Mouse (Mus musculus) frontal cortex, adult 2 months (tissue): ENCODE data around the gene Gm28308. TPM values are rescaled to one million over a fixed set of nuclear protein-coding genes. Genes with fewer than 3 reads are reported as not detected.

Experiments
- DNase-seq, 2 experiments: peaks; one replicate each; pipeline ENCODE4 v3.0.0; 2022; ENCODE audit warnings: low spot score in 1 of 2; ENCODE audit errors: extremely low spot score in 1 of 2
- polyA plus RNA-seq: library from polyadenylated mRNA; depleted of rRNA; stranded (reverse); fragments of >200 nt; gene quantifications from 2 replicates; pipeline ENCODE4 v1.2.3, GENCODE M21; 2012

The Gm28308 gene
- polyA plus RNA-seq, 1 experiment: not detected

DNA sequence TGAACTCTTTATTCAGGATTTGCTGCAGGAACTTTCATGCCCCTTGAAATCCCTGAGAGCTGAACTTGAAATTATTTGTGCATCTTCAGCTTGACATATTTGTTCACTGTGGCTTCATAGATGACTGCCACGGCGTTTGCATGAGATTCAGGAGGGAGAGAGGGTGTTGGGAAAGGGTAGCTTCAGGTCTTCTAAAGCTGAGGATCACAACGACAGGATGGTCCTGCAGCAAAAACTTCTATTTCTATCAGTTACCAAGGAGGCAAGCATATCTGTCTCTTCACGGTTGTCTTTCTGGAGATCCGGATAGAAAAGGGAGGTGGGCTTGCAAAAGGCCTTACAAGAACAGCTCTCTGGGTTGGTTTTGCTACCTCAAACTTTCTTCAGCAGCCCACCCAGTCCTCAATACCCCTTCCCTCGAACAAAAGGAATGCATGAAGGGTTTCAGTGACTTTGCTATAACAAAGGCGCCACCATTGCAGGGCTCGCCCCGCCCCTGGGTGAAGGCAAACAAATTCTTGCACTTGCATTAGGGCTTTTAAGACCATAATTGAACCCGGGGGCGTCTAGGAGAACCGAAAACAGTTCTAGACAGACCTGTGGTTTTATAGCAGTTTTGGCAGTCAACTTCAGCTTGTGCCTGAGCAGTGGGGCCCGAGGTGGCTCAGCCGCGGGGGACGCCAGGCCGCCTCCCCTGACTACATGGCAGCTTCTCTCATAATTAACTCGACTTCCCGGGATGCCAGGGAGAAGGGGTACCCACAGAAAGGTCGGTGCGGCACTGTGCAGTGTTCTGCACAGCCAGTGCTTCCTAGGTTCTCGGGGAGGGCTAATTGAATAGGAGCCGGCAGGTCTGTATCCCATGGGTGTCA is 34.9 kb upstream of the Gm28308 start:
- no peak for DNase-seq

DNA sequence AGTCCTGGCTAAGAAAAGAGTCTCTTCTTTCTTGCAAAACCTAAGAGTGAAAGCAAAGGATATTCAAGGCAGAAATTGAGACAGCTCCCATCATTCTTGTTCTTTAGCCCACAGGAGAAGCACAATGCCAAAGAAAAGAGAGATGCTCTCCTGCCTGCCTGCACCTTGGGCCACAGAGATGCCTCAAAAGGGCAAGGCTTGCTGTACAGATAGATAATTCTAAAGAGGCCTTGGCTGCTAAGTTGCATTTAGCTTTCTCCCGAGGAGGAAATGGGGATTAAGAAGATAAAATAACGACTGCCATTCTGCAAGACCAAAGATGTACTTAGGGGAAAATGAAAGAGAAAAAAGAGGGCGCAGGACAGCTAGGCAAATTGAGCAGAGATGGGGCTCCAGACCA is 33.8 kb upstream of the Gm28308 start:
- DNase-seq: no peak

DNA sequence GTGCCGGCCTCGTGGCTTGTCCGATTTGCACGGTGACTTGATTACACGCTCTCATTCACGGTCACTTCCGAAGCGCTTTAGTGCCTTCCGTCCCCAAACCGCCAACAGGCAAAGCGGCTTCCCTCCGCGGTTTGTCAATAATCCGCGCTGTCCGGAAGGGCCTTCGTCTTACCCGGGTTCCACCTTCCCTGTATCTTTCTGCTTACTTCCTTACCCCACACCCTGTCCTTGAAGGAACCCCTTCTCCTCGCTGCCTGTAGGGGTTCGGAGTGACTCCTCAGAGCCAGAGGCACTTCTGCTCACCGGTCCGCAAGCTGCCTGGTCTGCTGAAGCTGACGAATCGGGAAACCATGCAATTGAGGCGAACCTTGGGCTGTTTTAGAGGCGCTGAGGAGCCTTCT is 33.3 kb upstream of the Gm28308 start:
- no peak for DNase-seq

DNA sequence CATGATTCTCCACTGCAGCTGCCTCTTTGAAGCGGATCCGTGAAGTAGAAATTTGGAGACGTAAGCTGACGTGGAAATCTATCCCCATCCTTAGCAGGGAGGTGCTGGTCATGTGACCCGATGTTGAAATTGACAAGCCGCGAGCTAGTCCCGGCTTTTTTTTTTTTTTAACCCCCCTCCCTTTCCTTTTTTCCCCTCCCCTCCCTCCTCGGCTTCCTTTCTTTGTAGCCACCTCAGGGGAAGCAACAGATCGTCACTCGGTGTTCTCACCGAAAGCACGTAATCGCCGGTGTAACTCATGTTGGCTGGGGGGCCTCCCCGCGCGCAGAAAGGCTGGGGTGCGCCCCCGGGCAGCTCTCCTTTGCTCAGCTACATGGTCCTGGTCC is 32.6 kb upstream of the Gm28308 start, which contains the start of gene Hoxa11:
Gene Hoxa11 (minus strand): TSS at position 54 of the 386 bp plus-strand sequence.
- DNase-seq: no peak

DNA sequence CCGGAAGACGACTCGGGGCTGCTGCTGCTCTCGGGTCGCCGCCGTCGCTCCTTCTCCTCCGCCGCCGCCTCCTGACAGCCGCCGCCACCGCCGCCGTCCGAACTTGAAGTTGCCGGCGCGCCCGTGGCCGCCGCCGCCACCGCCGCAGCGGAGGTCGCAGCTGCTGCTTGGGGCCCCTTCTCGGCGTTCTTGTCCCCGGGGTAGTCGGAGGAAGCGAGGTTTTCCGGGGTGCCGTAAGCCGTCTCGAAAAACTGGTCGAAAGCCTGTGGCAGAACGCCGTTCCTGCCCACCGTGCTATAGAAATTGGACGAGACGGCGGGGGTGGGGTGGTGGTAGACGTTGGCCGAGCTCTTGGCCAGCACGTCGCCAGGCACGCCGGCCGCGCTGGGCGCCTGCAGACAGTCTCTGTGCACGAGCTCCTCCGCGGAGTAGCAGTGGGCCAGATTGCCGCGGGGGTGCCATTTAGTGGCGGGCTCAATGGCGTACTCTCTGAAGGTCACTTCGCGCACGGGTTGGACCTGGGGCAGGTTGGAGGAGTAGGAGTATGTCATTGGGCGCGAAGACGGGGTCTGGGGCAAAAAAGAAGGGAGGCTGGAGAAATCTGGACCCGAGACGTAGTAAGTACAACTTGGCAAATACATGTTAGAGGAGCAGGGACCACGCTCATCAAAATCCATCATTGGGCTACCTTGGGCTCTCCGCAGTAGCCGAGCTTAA is 32.1 kb upstream of the Gm28308 start:
- no peak for DNase-seq

DNA sequence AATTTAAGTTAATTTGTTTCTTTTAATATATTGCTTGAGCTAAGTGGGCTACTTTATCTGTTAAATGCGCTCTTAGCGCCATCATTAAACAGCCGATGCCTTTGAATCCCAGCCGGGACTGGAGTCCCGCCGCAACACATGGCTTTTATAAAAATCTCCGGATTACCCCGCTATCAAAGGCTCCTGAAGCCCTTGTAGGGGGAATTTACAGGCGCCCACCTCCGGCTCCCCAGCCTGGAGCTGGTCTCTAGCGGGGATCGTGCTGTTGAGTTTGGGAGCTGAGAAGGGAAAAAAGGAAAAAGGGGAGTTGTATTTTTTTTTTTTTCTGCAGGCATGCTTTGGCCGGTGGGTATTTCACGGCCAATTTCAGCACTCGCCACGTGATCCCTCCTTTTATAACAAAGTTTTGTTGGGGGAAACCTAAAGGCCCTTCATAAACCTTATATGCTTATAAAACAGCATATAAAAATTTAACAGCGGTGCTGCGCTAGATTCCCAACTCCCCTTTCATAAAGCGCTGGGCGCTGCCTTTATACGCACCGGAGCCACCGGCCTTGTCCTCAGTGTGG is 31.4 kb upstream of the Gm28308 start:
- no peak for DNase-seq

DNA sequence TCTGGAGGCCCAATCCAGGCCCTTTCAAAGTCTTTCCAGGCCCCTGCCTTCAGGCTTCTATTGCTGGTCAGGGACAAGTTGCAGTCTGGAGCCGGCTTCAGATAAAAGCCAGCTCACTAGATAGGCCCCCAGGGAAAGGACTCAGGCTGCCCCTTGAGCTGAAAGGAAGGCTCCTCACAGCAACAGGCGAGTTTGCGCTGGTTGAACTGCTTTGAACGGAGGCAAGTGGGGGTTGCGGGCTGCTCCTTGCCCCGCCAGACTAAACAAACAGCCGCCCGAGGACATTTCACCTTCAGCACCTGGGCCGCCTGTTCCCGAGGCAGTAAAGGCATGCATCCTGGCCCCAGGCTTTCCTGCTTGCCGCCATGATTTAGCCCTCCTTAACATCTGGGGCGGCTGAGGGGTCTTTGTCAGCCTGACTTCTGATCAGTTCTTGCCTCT is 30.6 kb upstream of the Gm28308 start:
- DNase-seq: no peak

DNA sequence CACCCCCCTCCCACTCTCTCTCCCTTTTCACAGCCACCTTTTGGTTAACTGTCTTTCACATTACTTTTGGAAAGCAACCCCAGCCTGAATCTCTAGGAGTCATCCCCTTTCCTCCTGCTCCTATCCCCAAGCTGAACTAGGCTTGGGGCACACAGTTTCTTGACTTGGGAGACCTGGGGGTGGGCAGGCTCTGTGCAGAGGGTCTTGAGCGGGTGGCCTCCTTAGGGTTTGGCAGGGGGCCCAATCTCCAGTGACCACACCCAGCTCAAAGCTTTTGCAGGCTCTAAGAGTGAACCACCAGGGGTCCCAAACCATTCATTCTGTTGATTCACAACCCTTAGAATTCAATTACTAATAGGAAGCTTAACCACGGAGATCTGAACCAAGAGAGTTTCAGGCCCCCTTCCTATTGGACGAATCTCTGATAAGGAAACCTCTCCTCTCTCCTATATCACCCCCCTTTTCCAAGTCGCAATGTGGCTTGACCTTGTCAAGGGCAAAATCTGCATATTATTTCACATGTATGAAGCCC is 29.7 kb upstream of the Gm28308 start:
- DNase-seq: no peak

DNA sequence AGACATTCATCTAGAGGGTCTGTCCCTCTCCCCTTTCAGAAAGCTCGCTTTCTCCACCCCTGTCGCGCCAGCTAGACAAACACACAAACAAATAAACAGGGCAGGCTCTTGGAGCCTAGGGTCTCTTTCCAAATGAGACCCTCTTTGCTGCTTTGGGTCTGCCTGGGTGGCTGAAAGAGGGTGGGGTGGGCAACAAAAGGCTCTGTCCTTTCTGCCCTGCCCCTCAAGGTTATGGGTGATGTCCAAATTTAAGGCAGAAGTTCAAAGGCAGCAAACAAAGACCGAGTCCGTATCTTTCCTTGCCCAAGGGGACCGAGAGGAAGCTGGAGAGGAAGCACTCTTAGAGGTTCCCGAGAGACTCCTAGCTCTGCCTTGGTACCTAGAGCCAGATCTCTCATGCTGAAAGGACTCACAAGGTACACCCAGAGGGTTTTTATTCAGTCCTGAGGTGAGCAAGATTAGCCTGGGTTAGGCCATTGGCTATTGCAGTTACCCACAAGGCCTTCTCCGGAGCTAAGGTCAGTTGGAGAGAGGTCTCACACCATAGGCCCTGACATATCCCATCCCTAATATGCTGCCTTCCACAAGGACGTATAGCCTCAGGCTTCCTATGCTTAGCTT is 28.0 kb upstream of the Gm28308 start:
- DNase-seq: no peak

DNA sequence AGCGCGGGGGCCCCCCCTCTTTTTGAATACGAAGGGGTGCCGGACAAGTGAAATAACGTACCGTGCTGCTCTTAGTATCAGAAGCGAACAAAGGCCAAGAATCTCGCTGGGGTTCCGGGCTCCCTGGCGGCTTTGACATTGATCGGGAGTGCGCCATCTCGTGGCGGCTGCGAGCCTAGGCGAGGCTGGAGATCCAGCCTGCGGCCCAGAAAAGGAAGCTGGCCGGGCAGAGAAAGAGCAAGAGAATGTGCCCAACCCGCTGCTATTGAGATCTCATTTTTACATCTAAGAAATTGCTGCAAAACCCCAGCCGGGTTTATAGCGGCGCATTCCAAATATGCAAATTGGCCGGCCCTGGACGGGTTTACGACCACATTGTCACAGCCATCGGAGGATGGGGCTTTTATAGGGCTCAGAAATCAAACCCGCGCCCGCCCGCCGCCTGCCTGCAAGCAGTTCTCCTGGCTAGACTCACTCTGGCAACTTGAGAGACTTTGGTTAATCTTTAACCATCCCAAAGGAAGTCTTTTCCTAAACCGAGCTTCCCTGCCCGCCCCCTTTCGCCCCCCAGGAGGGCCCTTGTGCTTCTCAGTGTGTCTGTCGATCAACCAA is 27.4 kb upstream of the Gm28308 start, which contains the start of gene Hoxa10:
Gene Hoxa10 (minus strand): TSS at position 466 of the 612 bp plus-strand sequence.
- no peak for DNase-seq

DNA sequence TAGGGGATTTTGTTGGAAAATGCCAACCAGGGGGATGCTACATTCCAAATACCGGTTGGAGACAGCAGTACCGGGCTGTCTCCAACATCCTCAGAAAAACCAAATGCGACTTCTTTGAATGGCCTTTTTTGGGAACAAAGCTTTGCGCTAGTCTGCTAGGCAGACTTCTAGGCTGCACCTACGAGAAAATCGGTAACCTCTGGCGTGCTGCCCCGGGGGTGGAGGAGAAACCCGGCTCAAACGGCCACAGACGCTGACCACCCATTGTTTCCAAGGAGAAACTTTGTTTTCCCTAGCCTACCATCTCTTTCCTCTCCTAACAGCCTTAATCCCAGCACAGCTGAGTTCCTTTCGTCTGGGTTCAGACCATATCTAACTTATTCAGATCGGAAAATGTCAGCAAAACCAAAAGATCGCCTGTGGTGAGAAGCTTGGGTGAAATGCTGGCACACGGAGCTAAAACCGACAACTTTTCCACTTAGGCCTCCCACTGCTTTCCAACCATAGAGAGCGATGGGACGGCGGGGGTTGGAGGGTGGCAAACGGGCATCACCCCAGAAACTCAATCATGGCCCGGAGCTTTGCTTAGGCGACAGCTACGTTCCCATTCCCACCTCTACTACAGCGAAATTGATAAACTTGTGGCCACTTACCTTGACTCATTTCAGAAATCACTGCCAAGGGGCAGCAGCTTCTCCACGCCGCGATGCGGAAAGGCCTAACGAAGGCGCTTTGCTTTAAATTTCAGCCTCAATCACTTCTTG is 26.7 kb upstream of the Gm28308 start:
- no peak for DNase-seq

DNA sequence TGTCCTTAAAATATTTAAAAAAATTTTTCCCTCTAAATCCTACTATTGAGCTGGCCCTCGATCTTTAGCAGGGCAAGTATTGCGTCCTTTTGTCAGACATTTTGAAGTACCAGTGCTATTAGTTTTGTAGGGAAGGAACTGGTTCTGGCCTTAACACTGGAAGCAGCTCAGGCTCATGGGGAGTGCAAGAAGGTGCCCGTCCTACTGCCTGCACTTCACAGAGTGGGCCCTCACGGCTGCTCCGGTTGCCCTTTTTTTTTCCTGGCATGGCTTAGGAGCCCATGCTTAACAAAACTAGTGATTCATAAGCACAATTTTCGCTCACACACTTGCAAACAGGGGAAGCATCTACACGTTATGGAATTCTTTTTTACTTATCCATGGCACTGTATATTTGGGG is 25.8 kb upstream of the Gm28308 start:
- no peak for DNase-seq

DNA sequence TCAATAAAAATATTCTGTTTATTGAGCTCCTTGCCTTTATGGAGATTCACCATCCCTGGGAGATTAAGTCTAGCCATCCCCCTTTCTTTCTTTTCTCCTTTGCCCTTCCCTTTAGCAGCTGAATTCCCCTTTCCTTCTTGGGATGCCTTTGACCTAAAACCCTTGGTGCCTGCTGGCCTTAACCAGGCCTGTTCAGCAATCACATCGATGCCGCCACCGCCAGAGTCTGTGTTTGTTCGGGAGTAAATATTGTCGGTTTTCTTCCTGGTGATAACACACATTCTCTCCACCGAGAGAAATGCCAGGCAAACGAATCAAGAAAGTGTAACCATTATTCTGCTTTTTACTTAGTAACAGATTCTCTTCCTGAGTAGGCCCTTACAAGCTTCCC is 25.0 kb upstream of the Gm28308 start:
- no peak for DNase-seq

DNA sequence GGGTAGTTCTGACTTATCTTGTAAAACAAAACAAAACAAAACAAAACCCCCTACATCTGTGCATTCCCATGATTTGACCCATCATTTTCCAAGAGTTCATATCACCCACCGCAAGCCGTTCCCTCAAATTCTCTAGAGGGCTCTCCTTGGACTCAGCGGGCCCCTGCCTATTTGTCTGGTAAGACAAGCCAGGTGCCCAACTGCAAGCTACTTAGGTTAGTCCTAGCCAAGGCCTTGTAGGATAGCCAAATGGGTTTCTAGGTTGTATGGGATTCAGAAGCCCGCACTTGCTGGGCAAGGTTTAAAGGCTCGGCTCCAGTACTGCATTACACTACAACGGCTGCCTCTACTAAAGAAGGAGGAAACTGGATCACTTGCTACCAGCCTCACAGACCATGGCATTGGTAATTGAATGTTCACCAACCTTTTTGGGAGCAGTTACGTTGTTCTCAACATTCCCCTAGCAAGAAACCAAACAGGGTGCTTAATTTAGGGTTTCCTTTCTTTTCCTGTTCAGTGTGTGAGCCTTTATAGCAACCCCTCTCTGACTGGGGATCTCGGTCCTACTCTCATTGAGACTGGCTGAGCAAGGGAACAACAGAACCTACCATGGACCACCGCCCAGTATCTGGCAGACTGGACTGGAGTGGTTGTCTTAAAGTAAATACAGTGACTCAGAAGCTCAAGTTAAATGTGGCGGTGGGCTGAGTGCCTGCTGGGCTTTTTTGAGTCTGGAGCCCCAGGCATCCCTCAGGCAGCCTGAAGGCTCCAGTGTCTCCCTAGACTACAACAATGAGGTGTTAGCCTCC is 24.4 kb upstream of the Gm28308 start:
- DNase-seq: no peak

DNA sequence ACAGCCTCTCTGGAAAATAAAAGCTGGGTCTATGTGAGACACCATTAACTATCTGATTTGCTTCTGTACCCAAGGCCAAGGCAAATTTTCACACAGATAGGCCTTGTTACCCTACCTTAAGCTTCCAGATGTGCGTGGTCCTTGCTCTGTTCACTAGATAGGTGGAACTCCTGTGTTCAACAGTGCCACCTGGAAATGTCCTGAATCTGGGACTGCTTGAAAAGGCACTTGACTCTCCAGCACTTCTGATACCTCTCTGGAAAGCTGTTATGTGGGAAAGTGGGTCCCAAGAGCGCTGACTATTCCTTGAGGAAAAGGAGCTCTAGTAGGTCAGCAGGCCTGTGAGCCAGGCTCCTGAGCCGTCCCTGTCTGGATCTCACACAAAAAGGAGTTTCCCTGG is 23.7 kb upstream of the Gm28308 start:
- no peak for DNase-seq

DNA sequence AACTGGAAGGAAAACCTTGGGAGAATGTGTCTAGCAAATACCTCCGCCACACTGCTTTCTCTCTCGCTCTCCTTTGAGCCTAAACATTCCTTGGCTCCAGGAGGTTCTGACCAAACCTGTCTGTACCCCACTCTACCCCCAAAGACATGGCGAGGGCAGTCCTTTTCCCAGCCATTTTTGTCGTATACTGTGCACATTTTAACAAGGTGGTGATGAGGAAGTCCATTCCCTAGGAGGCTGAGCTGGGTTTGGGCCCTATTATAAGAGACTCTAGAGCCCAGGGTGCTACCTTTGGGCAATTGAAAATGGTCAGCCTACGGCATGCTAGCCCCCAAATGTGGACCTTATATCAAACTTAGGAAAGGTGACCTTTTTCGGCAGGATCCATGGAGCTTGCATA is 22.7 kb upstream of the Gm28308 start:
- DNase-seq: no peak

DNA sequence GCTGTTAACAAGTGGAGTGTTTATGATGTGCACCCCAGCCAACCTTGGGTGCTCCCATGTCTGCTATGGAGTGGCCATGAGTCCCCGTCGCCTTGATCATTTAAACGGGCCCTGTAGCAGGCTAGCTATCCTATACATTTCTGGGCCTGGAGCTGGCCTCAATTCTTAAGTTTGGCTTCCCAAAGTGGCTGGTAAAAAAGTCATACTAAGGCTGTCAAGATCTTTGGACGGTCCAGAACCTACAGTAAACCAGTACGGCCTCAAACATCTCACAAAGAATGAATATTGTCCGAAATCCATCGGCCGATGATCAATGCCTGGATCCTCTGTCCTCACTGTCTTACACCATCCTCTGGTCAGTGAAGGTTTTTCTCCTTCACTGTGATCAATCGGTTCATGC is 22.1 kb upstream of the Gm28308 start:
- no peak for DNase-seq

DNA sequence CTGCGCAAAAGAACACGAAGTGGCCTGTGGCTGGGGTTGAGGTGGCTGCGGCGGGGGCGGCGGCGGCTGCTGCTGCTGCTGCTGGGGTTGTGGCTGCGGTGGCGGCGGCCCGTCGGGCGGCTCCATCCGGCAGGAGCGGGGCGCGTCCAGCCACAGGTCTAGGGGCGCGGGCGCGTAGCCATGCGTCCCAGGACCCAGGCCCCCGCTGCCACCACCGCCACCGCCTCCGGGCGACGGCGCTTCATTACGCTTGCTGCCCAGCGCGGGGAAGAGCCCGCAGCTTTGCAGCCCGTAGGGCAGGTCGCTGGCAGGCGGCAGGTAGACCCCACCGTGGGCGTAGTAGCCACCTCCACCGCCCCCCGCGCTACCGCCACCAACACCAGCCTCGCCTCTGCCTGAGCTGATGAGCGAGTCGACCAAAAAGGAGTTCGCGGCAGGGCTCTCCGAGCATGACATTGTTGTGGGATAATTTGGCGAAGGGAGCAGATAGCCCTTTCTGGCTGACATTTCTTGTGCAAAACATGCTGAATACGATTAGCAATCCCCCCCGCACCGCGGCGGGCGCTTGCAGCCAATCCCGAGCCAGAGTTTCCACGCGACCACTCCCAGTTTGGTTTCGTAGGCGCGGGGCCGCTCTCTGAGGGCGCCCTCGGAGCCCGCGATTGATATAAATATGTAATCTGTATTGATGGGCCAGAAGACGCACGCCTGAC is 21.4 kb upstream of the Gm28308 start:
- no peak for DNase-seq
